Mouse (Mus musculus) urinary bladder, postnatal 4 days (tissue): ENCODE data around the gene Diras2.

Experiments
- DNase-seq, 2 experiments: peaks; one replicate each; pipeline ENCODE4 v3.0.0; 2021 to 2022; ENCODE audit warnings: low spot score in 2 of 2

Diras2 gene

DNA sequence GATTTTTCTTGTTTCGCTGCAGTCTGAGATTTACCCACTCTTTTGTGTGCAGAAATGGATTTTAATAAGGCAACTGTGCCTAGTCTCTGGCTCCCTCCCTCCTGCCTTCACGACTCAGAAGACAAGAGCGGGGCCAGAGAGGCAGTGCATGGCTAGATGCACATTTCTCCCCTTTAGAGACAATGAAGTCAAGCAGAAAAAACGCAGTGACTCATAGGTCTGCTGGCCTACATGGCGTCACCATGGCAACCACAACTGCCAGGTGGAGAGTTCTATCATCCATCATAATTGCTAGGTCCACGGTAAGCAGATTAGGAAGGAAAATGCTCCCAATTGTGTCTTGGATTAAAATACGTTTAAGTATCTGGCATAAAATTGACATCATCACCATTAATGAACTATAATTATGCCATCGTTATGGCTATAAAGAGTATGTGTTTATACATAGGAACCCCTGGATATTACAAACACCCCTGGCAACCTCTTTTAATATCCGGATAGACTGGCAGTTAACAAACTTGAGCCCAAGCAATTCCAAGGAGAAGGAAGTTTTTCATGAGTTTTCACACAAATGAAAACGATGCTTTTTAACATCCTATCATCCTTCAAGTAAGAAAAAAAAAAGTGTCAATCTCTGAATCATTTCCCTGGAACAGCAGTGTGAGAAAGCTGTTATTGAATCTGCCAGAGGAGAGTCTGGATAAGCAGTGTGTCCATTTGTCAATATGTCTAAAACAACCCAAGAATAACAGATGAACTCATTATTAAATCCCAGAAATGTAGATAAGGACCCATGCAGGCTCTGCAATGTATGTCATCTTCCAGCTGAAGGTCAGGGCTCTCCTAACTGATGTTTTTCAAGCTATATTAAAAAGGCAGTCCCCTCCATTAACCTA lies 61.0 kb downstream of the Diras2 start:
- no peak for DNase-seq

DNA sequence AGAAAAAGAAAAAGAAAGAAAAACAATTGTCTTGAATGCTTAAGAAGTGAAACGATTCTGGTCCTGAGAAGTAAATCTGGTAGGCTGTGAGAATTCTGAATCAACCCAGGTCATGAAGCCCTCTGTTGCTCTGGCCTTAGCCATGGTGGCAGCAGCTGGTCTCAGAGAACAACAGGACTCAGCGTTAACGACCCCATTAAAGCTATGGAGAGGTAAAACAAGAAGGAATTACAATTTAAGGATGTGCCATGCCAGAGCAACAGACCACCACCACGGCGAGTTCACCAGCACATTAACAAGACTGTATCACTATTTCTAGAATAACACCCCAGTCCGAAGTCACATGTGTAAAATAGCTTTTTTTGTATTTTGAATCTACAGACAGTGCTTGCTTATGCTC lies 65.9 kb downstream of the Diras2 start:
- DNase-seq, result no peak

- no peak for DNase-seq
Measured at GRCm38 (mm10) chr13:52459982-52460381, 71.1 kb downstream of the Diras2 start.

- no peak for DNase-seq
Measured at GRCm38 (mm10) chr13:52457889-52458324, 73.2 kb downstream of the Diras2 start.

GRCm38 (mm10) chr13:52457177-52457888 lies 73.7 kb downstream of the Diras2 start:
- DNase-seq, result no peak

DNA sequence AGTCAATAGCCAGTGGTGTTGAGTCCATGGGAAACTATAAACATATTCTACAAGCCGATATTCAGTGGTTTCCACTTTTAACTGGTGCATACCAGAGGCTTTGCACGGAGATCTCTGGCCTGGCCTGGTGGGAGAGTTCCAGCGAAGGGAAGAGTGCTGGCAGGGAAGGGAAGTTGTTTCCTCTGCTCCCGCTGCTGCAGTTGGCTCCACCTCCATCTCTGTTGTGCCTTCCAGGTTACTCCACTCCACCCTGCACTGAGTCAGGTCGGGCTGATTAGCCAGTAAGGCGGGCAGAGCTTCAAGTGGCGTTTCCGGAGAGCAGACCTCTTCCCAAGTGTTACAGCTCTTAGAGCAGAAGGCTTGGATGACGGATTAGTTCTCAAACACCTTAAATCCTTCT lies 75.8 kb downstream of the Diras2 start:
- DNase-seq, result peak in 1 of 2 experiments; percentile 30

GRCm38 (mm10) chr13:52454708-52455250 lies 76.3 kb downstream of the Diras2 start:
- no peak for DNase-seq
